In the genomic region with DNA sequence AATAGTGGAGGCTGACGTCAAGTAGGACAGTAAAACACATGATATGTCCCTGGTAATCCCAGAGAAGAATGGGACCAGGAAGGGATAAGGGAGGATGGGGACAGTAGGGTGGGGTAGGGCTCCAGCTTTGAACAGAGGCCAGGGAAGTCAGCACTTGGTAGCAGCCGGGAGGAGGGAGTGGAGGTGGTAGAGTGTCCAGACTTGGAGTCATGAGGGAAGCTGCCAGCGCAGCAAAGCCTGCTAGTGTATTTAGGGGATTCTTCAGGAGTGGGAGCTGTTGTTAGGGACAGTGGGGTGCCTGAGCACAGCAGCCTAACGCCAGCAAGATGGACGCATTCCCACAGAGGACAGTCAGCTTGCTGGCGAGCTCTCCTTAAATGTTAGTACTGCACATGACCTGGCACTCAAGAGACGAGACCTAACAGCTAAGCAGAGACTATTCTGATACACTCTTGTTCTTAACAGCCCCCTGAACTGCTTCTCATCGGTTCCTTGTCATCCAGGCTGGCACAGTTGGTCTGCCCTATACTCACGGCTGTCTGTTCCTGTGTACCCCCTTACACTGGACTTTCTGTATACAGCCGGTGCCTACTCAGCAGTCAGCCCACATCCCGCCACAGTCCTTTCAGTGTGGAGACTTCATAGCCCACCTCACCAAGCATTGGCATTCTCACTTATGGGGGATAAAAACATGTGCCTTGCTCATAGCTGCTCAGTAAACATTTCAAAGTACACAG, we compare ENCODE assay signal across 8 mouse cellular contexts. TPM values are rescaled to one million over a fixed set of nuclear protein-coding genes. Genes with fewer than 3 reads are reported as not detected.
DNase-seq lines count a peak whose midpoint lies in the region; ATAC-seq lines count a peak whose summit lies in the region.

No protein-coding gene starts in this region.

- H3K36me3 ChIP-seq in kidney, embryonic 14.5 days (ENCODE audit: control insufficient read depth, insufficient read depth, low read length), result peaks cover 35% of the 10 kb centered on the region

- H3K4me1 ChIP-seq in kidney, embryonic 14.5 days (ENCODE audit: control insufficient read depth, insufficient read depth, low read length), result no peaks in the 10 kb centered on the region

- H3K4me2 ChIP-seq in kidney, embryonic 14.5 days (replicated peaks; ENCODE audit: low read depth, low read length), result no peak overlapping the region

- no peak overlapping the region for H3K4me3 ChIP-seq in kidney, embryonic 14.5 days (ENCODE audit: low read length)

- no peaks in the 10 kb centered on the region for H3K27me3 ChIP-seq in kidney, embryonic 14.5 days (ENCODE audit: control insufficient read depth, insufficient read depth, low read length)

- ATAC-seq in kidney, embryonic 14.5 days (ENCODE audit: low FRiP score, low TSS enrichment), result no peak

- no peak overlapping the region for H3K27ac ChIP-seq in kidney, embryonic 14.5 days (ENCODE audit: low read depth, low read length)

- WGBS in kidney, embryonic 14.5 days, result 81% methylated on average over 11 of the region's 11 CpGs

- DNase-seq in heart, adult 18-20 months, result peak; percentile 38 to 56
- DNase-seq in heart, adult 8-10 months (ENCODE audit: low spot score), result no peak
- peak; percentile 46 for DNase-seq in cerebellum, adult 9-10 months
- DNase-seq in gastrocnemius, adult 8-10 months (ENCODE audit: low spot score in 2 of 2), result peak; percentile 33 to 45
- peak; percentile 54 to 55 for DNase-seq in layer of hippocampus, postnatal 14 days (ENCODE audit: low spot score in 2 of 2)
- DNase-seq in B cell, adult 2 months, result no peak
- no peak for DNase-seq in embryo, embryonic 10 days (ENCODE audit: low spot score)

- no peaks in the 10 kb centered on the region for H3K9me3 ChIP-seq in kidney, embryonic 14.5 days (ENCODE audit: control insufficient read depth, low read length)

- no peak overlapping the region for H3K9ac ChIP-seq in kidney, embryonic 14.5 days (ENCODE audit: low read depth, low read length)

RNA-seq across cellular contexts. Expression of gene Vps26c, which starts 53.4 kb away (rescaled TPM):
- 10 to 100 TPM; 20.7 to 21.7 TPM for total RNA-seq in heart, adult 18-20 months (2021)
- 10 to 100 TPM; 19.9 to 23.4 (median 22.0) TPM for total RNA-seq in heart, adult 8-10 months (2022)
- 10 to 100 TPM in 3 of 4 experiments, 1 to 10 TPM in 1; 8.6 to 12.1 (median 10.2) TPM for total RNA-seq in gastrocnemius, adult 8-10 months (2022)
- total RNA-seq in layer of hippocampus, postnatal 14 days (2021), result 10 to 100 TPM; 35.1 to 35.6 TPM
- polyA plus RNA-seq in kidney, embryonic 14.5 days (2014; fragmentation: Nextera tagmentation; extraction: Ambion mirVana), result 45.1 and 59.2 TPM in 2 replicates

Comparison
In these comparisons a context has a peak if more than half of its experiments do, and no peak if none do; other contexts are left out.
1. DNase-seq: peak in heart, adult 18-20 months (2 of 2), cerebellum, adult 9-10 months (single experiment), gastrocnemius, adult 8-10 months (2 of 2) and layer of hippocampus, postnatal 14 days (2 of 2); none in heart, adult 8-10 months (single experiment), B cell, adult 2 months (0 of 2) and embryo, embryonic 10 days (single experiment).